Mouse (Mus musculus) gonadal fat pad, adult 2 months (tissue): Measurements from ENCODE around the gene Ehmt1. TPM values are rescaled to one million over a fixed set of nuclear protein-coding genes. Genes with fewer than 3 reads are reported as not detected.
"Not testable (repeated sequence)": the region's sequence is repeated elsewhere in the genome, so short reads cannot be mapped to it uniquely, and the experiment has no call there.

ENCODE experiments used
- DNase-seq: peaks from one replicate; pipeline ENCODE4 v3.0.0-alpha.2; 2012; ENCODE audit warnings: low read depth
- polyA plus RNA-seq: library from polyadenylated mRNA; depleted of rRNA; stranded (reverse); fragments of >200 nt; gene quantifications from 2 replicates; pipeline ENCODE4 v1.2.3, GENCODE M21; 2012; rRNA removed

The Ehmt1 gene
- 55.9 and 59.1 TPM in 2 replicates for polyA plus RNA-seq

GRCm38 (mm10) chr2:24918930-24919838, at the start of gene Ehmt1:
Gene Ehmt1, minus strand, starts transcription at chr2:24919614.
- no peak for DNase-seq

- DNase-seq = no peak
Observed at GRCm38 (mm10) chr2:24962304-24963000, 43.0 kb upstream of the Ehmt1 start, which contains the start of gene Dph7. Gene Dph7, plus strand, starts transcription at chr2:24962400.

- no peak for DNase-seq
Observed at GRCm38 (mm10) chr2:24960910-24961309, 41.5 kb upstream of the Ehmt1 start.

DNA sequence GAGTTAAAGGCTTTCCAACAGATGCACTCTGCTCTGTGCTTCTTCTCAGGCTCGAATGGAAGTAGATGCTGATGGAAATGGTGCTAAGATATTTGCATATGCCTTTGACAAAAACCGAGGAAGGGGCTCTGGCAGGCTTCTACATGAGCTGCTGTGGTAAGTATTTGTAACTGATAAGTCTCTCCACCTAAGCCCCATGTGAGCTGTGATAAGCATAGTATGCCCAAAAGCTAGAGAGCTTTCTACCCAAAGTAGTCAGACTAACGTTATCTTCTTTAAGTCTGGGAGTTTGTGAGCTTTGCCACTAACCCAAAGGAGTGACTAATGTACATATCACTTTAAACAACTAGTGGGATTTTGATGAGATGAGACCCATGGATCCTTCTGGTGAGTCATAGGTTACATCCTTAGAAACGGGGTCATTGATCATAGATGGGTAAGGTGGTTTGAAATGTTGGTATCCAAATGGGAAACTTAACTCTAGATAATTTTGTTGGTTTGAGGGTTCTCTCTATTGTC, 33.2 kb upstream of the Ehmt1 start:
- no peak for DNase-seq

DNA sequence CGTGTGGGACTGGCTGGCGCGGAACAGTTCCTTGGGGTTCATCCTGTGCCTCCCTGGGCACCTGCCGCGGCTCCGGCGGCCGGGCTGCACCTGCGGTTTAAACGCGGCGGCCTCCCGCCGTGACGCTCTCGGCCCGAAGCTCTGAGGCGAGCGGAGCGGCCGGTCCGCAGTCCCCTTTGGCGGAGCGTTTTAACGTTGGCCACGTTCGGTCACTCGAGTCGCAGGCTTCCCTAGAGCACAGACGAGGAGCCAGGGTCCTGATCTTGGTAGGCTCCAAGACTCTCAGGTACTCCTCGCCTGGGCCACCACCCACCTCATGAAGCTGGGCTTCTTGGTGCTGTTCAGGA, 30.7 kb upstream of the Ehmt1 start:
- DNase-seq = no peak

DNA sequence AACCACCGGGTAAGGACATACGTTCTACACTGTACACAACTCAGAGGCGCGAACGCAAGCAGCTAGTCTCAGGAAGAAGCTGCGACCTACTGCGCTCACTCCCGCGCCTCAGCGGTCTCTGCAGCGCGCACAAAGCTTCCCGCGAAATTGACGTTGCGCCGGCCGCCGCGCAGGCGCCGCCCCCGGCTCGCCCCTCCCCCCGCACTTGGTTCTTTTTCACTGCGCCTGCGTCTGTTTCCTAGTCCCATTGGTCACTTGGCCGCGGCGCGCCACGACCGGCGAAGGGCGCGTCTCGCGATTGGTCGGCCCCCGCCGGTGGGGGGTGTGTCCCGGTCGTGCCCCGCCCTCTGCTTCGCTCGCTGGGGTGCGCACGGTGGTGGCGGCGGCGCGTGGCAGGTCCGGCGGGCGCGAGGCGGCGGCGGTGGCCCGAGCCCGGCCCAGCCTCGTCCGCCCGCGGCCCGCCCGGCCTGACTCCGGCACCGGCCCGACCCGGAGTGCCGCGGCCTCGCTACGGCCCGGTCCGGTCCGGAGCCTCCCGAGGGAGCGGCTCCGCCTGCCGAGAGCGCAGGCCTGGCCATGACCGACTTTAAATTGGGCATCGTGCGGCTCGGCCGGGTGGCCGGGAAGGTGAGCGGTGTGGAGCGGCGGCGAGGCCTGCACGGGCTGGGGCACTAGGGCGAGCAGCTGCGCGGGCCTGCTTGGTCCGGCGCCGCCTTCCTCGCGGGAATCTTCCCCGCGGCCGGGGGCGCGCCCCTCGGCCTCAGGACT, 30.2 kb upstream of the Ehmt1 start, which contains the start of gene Zmynd19:
Gene Zmynd19, plus strand, starts transcription at position 372 of the 768 bp plus-strand sequence.
- no peak for DNase-seq

- DNase-seq = not testable (repeated sequence)
Observed at GRCm38 (mm10) chr2:24944304-24944703, 24.9 kb upstream of the Ehmt1 start.

DNA sequence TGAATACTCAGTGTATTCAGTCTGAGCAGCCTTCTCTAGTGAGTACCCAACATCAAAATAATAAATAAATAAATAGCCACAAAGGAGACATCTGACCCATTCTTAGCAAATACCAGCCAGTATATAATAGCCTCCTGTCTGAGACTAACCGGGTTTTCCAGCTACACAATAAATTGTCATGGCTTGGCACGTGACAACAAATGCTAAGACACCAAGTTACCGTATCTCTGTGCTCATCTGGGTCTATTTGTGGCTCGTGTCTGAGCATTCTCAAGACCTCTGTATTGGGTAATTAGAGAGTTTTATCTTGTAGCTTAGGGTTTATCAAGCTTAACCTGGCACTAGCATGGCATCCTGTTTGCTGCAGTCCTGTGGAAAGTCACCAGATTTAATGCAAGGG, 22.7 kb upstream of the Ehmt1 start:
- no peak for DNase-seq

DNA sequence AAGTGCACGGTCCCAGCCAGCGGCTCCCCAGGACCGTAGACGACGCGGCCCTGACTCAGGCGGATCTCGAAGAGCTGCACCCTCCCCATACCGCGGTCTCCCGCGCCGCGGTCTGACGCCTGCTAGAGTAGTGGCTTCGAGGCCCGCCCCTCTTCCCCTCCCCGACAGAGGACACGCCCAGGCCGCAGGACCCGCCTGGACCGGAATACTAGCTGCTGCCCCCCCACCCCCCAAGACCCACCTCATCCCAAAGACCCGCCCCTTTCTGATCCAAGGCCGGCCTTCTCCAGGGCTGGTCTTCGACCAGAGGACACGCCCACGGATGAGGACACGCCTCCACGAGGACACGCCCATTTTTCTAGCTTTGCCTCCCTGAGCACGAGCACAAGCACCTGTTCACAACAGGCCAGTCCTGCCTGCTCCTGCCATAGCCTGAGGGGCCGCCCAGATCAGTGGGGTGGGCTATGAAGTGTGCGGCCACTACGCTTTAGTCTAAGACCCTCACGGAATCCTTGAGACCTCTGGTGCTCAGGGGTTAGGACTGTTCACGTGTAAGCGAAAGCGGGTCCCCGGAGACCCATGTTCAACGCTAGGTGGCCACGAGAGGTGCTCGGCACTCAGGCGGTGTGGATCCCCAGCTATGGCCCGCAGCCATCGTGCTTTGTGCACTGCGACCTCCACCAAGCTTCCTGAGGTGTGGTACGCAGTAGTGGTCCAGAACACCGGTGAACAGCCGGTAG, 15.8 kb upstream of the Ehmt1 start, which contains the start of gene Arrdc1:
Gene Arrdc1, minus strand, starts transcription at position 196 of the 740 bp plus-strand sequence.
- peak; percentile 81 for DNase-seq

- no peak for DNase-seq
Observed at GRCm38 (mm10) chr2:24934441-24934963, 15.1 kb upstream of the Ehmt1 start.

DNA sequence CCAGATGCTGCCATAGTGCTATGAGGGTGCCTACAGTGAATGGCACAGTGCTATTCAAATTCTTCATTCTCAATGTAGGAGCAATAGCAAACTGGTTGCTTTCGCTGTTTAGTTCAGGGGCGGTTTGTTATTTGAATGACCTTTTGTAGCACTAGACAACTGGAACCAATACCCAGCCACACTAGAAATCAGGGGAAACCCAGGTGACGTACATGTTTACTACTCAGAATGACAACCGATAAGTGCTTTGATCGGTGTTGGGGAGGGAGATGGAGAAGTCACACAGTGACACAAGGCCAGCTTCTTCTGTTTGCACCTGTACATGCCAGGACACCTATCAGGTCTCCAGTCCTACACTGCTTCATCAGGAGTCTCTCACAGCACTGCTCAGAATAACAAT, 10.2 kb upstream of the Ehmt1 start:
- DNase-seq = no peak

GRCm38 (mm10) chr2:24929119-24929518, 9.7 kb upstream of the Ehmt1 start:
- no peak for DNase-seq

- peak; percentile 85 for DNase-seq
Observed at GRCm38 (mm10) chr2:24927810-24928479, 8.5 kb upstream of the Ehmt1 start.

- DNase-seq = no peak
Observed at GRCm38 (mm10) chr2:24926965-24927358, 7.5 kb upstream of the Ehmt1 start.

DNA sequence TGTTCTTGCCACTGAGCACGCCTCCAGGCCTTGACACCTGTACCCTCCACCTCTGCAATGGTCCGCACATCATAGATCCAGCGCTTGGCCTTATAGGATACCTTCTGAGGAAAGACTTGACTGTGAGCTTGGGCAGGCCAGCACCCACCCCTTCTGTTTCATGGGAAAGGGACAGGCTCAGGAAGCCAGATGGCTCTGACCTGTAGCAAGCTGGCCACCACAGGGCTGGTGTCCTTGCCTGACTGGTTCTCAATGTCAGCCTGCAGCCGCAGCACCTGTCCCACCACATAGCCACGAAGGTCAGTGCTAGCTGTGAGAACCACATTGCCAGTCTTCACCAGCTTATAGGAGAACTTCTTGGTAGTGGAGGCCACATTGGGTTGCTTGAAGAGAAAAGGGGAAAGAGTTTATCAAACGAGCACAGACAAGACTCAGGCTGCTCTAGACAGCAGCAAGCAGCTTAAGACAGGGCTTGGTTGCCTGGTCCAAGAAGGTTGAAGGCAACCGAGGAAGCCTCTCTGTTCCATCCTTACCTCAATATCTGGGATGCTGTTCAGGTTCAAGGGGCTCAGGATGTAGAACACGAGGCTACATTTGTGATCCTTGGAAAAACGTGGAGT, 7.0 kb upstream of the Ehmt1 start:
- DNase-seq = no peak

- no peak for DNase-seq
Observed at GRCm38 (mm10) chr2:24925284-24925683, 5.9 kb upstream of the Ehmt1 start.

GRCm38 (mm10) chr2:24923561-24923960, 4.1 kb upstream of the Ehmt1 start:
- DNase-seq = no peak

DNA sequence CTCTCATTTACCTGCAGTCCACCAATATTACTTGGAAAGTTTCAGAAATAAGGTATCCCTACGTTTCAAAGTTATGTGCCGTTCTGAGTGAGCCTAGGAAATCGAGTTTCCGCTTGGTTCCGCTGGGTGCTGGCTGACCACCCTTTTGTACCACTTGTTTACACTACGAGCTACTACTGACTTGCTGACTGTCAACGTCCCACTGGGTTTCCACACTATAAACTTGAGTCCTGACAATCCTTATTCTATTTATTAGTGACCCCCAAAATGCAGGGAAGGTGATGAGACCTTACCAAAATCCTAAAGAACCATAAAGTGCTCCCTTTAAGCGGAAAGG, 393 bp upstream of the Ehmt1 start:
- no peak for DNase-seq

GRCm38 (mm10) chr2:24914762-24915161, 4.7 kb downstream of the Ehmt1 start:
- no peak for DNase-seq

- no peak for DNase-seq
Observed at GRCm38 (mm10) chr2:24912589-24912988, 6.8 kb downstream of the Ehmt1 start.
